ENCODE assay signal across 11 mouse cellular contexts in genomic region chr7:93037763-93038471, GRCm38 (mm10). TPM values are rescaled to one million over a fixed set of nuclear protein-coding genes. Genes with fewer than 3 reads are reported as not detected.
DNase-seq lines count a peak whose midpoint lies in the region; ATAC-seq lines count a peak whose summit lies in the region.
"Had no signal": no experiment of that assay in that cellular context is flagged by ENCODE, and none has a peak within 500 bp of the region (broad histone marks: within the 10 kb centered on the region; RNA-seq: fewer than 3 reads in every experiment).

No protein-coding gene starts in this region.

- no peaks in the 10 kb centered on the region for H3K36me3 ChIP-seq in forebrain, embryonic 16.5 days (ENCODE audit: control insufficient read depth, insufficient read depth)
- H3K36me3 ChIP-seq in midbrain, embryonic 13.5 days, result no peaks in the 10 kb centered on the region
- H3K36me3 ChIP-seq: G1E had no signal

- H3K9me3 ChIP-seq in forebrain, embryonic 16.5 days (ENCODE audit: control insufficient read depth, low read length), result no peaks in the 10 kb centered on the region
- no peaks in the 10 kb centered on the region for H3K9me3 ChIP-seq in midbrain, embryonic 13.5 days
- H3K9me3 ChIP-seq: G1E had no signal

- no peak overlapping the region for H3K9ac ChIP-seq in forebrain, embryonic 16.5 days (replicated peaks; ENCODE audit: low read depth, low read length)
- no peak overlapping the region for H3K9ac ChIP-seq in midbrain, embryonic 13.5 days (replicated peaks)

- ATAC-seq in forebrain, embryonic 16.5 days, result peak; percentile 33; the same call in 1 of the 2 replicates
- peak; percentile 53 for ATAC-seq in midbrain, embryonic 13.5 days

- peaks cover 6% of the 10 kb centered on the region; the same call in 1 of the 2 replicates for H3K4me1 ChIP-seq in forebrain, embryonic 16.5 days (replicated peaks; ENCODE audit: control insufficient read depth, insufficient read depth, low read length)
- H3K4me1 ChIP-seq in midbrain, embryonic 13.5 days (replicated peaks), result peaks cover 5% of the 10 kb centered on the region; the same call in 1 of the 2 replicates

- DNase-seq in cerebellum, adult 9-10 months, result peak; percentile 24
- no peak for DNase-seq in cerebellum, adult 8-10 months
- DNase-seq in ZHBTc4 (ENCODE audit: low read depth, low spot score), result peak; percentile 6
- no peak for DNase-seq in spleen, postnatal 4 days (ENCODE audit: low spot score in 2 of 2)
- DNase-seq in adrenal gland, adult 8-10 months, result no peak
- DNase-seq in lung, adult 18-20 months, result no peak
- DNase-seq: gastrocnemius, adult 2 months had no signal

- no peak overlapping the region for H3K4me3 ChIP-seq in forebrain, embryonic 16.5 days (replicated peaks; ENCODE audit: low read length)
- no peak overlapping the region for H3K4me3 ChIP-seq in midbrain, embryonic 13.5 days (replicated peaks)
- H3K4me3 ChIP-seq: gastrocnemius, adult 2 months had no signal

- H3K4me2 ChIP-seq in forebrain, embryonic 16.5 days (ENCODE audit: low read length), result no peak overlapping the region
- H3K4me2 ChIP-seq in midbrain, embryonic 13.5 days (replicated peaks), result no peak overlapping the region
- H3K4me2 ChIP-seq: liver, embryonic 11.5 days had no signal

- 3% methylated on average over 5 of the region's 5 CpGs for WGBS in forebrain, embryonic 16.5 days
- WGBS in midbrain, embryonic 13.5 days, result 7% methylated on average over 5 of the region's 5 CpGs

- no peaks in the 10 kb centered on the region for H3K27me3 ChIP-seq in forebrain, embryonic 16.5 days (replicated peaks; ENCODE audit: control insufficient read depth, insufficient read depth, low read length)
- H3K27me3 ChIP-seq in midbrain, embryonic 13.5 days, result peaks cover 11% of the 10 kb centered on the region

- no peak overlapping the region for H3K27ac ChIP-seq in forebrain, embryonic 16.5 days (ENCODE audit: low read length)
- H3K27ac ChIP-seq in midbrain, embryonic 13.5 days, result no peak overlapping the region
- H3K27ac ChIP-seq: gastrocnemius, adult 2 months had no signal

RNA-seq across cellular contexts. Expression of gene Fam181b, which starts 41.7 kb away (rescaled TPM):
- 23.6 and 27.0 TPM in 2 replicates for polyA plus RNA-seq in forebrain, embryonic 16.5 days (2015; fragmentation: Nextera tagmentation; extraction: Ambion mirVana)
- 27.5 and 37.5 TPM in 2 replicates for polyA plus RNA-seq in midbrain, embryonic 13.5 days (2015; fragmentation: Nextera tagmentation; extraction: Ambion mirVana)
- 1 to 10 TPM; 2.6 to 9.5 (median 6.3) TPM for total RNA-seq in adrenal gland, adult 8-10 months (2022)
- polyA plus RNA-seq: G1E had no signal

Comparison
In these comparisons a context has a peak if more than half of its experiments do, and no peak if none do; other contexts are left out.
1. DNase-seq: peak in cerebellum, adult 9-10 months (single experiment) and ZHBTc4 (single experiment); none in cerebellum, adult 8-10 months (single experiment), spleen, postnatal 4 days (0 of 2), adrenal gland, adult 8-10 months (single experiment) and lung, adult 18-20 months (0 of 2).